Mouse (Mus musculus) midbrain, embryonic 16.5 days (tissue): Measurements from ENCODE around the gene Chd2. TPM values are rescaled to one million over a fixed set of nuclear protein-coding genes. Genes with fewer than 3 reads are reported as not detected.
"Not testable (repeated sequence)": the region's sequence is repeated elsewhere in the genome, so short reads cannot be mapped to it uniquely, and the experiment has no call there.

Source experiments
- ATAC-seq: fragments of 200-750 bp; cut with Nextera tagmentation; 2 replicates; pipeline ENCODE4 v1.8.0; 2017; ENCODE audit warnings: moderate TSS enrichment
- H3K27ac ChIP-seq: fragments of 300-500 bp; sonication (generic); 2 replicates; pipeline ENCODE4 v1.5.1; 2014; ENCODE audit warnings: mild to moderate bottlenecking, low read length, mixed read lengths
- H3K27me3 ChIP-seq: fragments of 300-500 bp; sonication (generic); 2 replicates; pipeline ENCODE4 v1.6.1; 2014; ENCODE audit warnings: low read depth, low read length, mixed read lengths; ENCODE audit not compliant: control insufficient read depth, insufficient read depth
- H3K36me3 ChIP-seq: fragments of 300-500 bp; sonication (generic); 2 replicates; pipeline ENCODE4 v1.6.1; 2014; ENCODE audit warnings: mild to moderate bottlenecking, low read length, moderate library complexity, mixed read lengths; ENCODE audit not compliant: control insufficient read depth, insufficient read depth
- H3K4me1 ChIP-seq: fragments of 300-500 bp; sonication (generic); 2 replicates; pipeline ENCODE4 v1.6.1; 2014; ENCODE audit warnings: mild to moderate bottlenecking, low read length, mixed read lengths; ENCODE audit not compliant: control insufficient read depth, insufficient read depth
- H3K4me2 ChIP-seq: fragments of 300-500 bp; sonication (generic); 2 replicates; pipeline ENCODE4 v1.6.1; 2014; ENCODE audit warnings: mild to moderate bottlenecking, low read length, mixed read lengths
- H3K4me3 ChIP-seq: fragments of 300-500 bp; sonication (generic); 2 replicates; pipeline ENCODE4 v1.5.1; 2014; ENCODE audit warnings: low read depth, mild to moderate bottlenecking, low read length, moderate library complexity, mixed read lengths
- H3K9ac ChIP-seq: fragments of 300-500 bp; sonication (generic); 2 replicates; pipeline ENCODE4 v1.6.1; 2014; ENCODE audit warnings: low read depth, low read length, mixed read lengths
- H3K9me3 ChIP-seq: fragments of 300-500 bp; sonication (generic); replicated peaks from 2 replicates; pipeline ENCODE4 v1.6.1; 2014; ENCODE audit warnings: mild to moderate bottlenecking, low read length, mixed read lengths; ENCODE audit not compliant: control insufficient read depth, poor library complexity, severe bottlenecking
- WGBS: fragments of 180-500 bp; shearing (Covaris S2); extraction: QIAGEN DNeasy Blood & Tissue Kit; methylation state at CpG from one replicate; pipeline ENCODE4 v1.1.7; 2014; 5-methylcytosine and 5-hydroxymethylcytosine counted together
- polyA plus RNA-seq: library from polyadenylated mRNA; unstranded; fragments of >200 nt; fragmentation: Nextera tagmentation; extraction: Ambion mirVana; gene quantifications from 2 replicates; pipeline ENCODE4 v1.2.1, GENCODE M21; 2015

The Chd2 gene
- polyA plus RNA-seq, 1 experiment from 2014 or later, result 44.8 TPM

GRCm38 (mm10) chr7:73531506-73532093 is 10.0 kb downstream of the Chd2 start:
- Histone ChIP-seq H3K4me1 (peaks cover 40% of the 10 kb centered on the region), H3K36me3 (no peaks in the 10 kb centered on the region), H3K27ac (0 out of 2 replicates have a peak overlapping the region, but pooled peaks have one; percentile 6), H3K4me2 (no peak overlapping the region), H3K27me3 (no peaks in the 10 kb centered on the region), H3K9me3 (no peaks in the 10 kb centered on the region), H3K4me3 (no peak overlapping the region), H3K9ac (no peak overlapping the region)
- 61% methylated on average over 7 of the region's 7 CpGs for WGBS
- no peak for ATAC-seq

GRCm38 (mm10) chr7:73530846-73531245 is 10.8 kb downstream of the Chd2 start:
- WGBS, result 75% methylated on average over 5 of the region's 5 CpGs
- no peak for ATAC-seq
- Histone ChIP-seq H3K36me3 (no peaks in the 10 kb centered on the region), H3K27me3 (no peaks in the 10 kb centered on the region), H3K4me2 (no peak overlapping the region), H3K9ac (no peak overlapping the region), H3K27ac (peak overlapping the region; percentile 35; the same call in 1 of the 2 replicates), H3K4me3 (no peak overlapping the region), H3K9me3 (no peaks in the 10 kb centered on the region), H3K4me1 (peaks cover 35% of the 10 kb centered on the region)

GRCm38 (mm10) chr7:73530164-73530563 is 11.5 kb downstream of the Chd2 start:
- Histone ChIP-seq H3K36me3 (no peaks in the 10 kb centered on the region), H3K27me3 (no peaks in the 10 kb centered on the region), H3K27ac (no peak overlapping the region), H3K9ac (no peak overlapping the region), H3K9me3 (no peaks in the 10 kb centered on the region), H3K4me2 (no peak overlapping the region), H3K4me3 (no peak overlapping the region), H3K4me1 (peaks cover 30% of the 10 kb centered on the region)
- ATAC-seq, result no peak
- WGBS, result 95% methylated on average over 5 of the region's 5 CpGs

- no peaks in the 10 kb centered on the region for H3K27me3 ChIP-seq
- 85% methylated on average over 6 of the region's 6 CpGs for WGBS
- no peak overlapping the region for H3K27ac ChIP-seq
- no peak for ATAC-seq
- no peak overlapping the region for H3K4me3 ChIP-seq
- no peaks in the 10 kb centered on the region for H3K9me3 ChIP-seq
- no peaks in the 10 kb centered on the region for H3K36me3 ChIP-seq
- no peak overlapping the region for H3K4me2 ChIP-seq
- H3K9ac ChIP-seq, result no peak overlapping the region
- H3K4me1 ChIP-seq, result peaks cover 33% of the 10 kb centered on the region
Measured at GRCm38 (mm10) chr7:73529261-73529660, 12.4 kb downstream of the Chd2 start.

GRCm38 (mm10) chr7:73528377-73528894 is 13.2 kb downstream of the Chd2 start:
- ATAC-seq, H3K9me3 ChIP-seq, H3K36me3 ChIP-seq, H3K27ac ChIP-seq, H3K9ac ChIP-seq, H3K4me2 ChIP-seq, H3K27me3 ChIP-seq, H3K4me3 ChIP-seq: not testable (repeated sequence)
- H3K4me1 ChIP-seq, result peaks cover 29% of the 10 kb centered on the region
- 90% methylated on average over 7 of the region's 7 CpGs for WGBS

- ATAC-seq, result no peak
- Histone ChIP-seq H3K27ac (no peak overlapping the region), H3K27me3 (no peaks in the 10 kb centered on the region), H3K4me1 (peaks cover 26% of the 10 kb centered on the region), H3K4me3 (no peak overlapping the region), H3K4me2 (no peak overlapping the region), H3K9ac (no peak overlapping the region), H3K9me3 (no peaks in the 10 kb centered on the region), H3K36me3 (no peaks in the 10 kb centered on the region)
- 91% methylated on average over 4 of the region's 4 CpGs for WGBS
Measured at GRCm38 (mm10) chr7:73527225-73527624, 14.4 kb downstream of the Chd2 start.

GRCm38 (mm10) chr7:73524454-73524952 is 17.1 kb downstream of the Chd2 start:
- WGBS, result 32% methylated on average over 9 of the region's 9 CpGs

GRCm38 (mm10) chr7:73523608-73524259 is 17.9 kb downstream of the Chd2 start:
- Histone ChIP-seq H3K9me3 (no peaks in the 10 kb centered on the region), H3K4me2 (no peak overlapping the region), H3K27me3 (no peaks in the 10 kb centered on the region), H3K4me1 (peaks cover 20% of the 10 kb centered on the region), H3K36me3 (0 out of 2 replicates have a peak, but pooled peaks cover 2% of the 10 kb centered on the region), H3K4me3 (no peak overlapping the region), H3K27ac (peak overlapping the region; percentile 67), H3K9ac (no peak overlapping the region)
- WGBS, result 76% methylated on average over 1 of the region's 1 CpGs
- no peak for ATAC-seq

More at GRCm38 (mm10) chr7:73524454-73524952, 17.1 kb downstream of the Chd2 start:
- Histone ChIP-seq H3K36me3 (no peaks in the 10 kb centered on the region), H3K9me3 (no peaks in the 10 kb centered on the region), H3K27me3 (no peaks in the 10 kb centered on the region), H3K4me2 (peak overlapping the region; percentile 31), H3K4me3 (no peak overlapping the region), H3K9ac (peak overlapping the region; percentile 35; the same call in 1 of the 2 replicates), H3K4me1 (peaks cover 22% of the 10 kb centered on the region), H3K27ac (peak overlapping the region; percentile 88)
- ATAC-seq, result peak; percentile 76

GRCm38 (mm10) chr7:73523183-73523582 is 18.4 kb downstream of the Chd2 start:
- Histone ChIP-seq H3K27me3 (no peaks in the 10 kb centered on the region), H3K27ac (no peak overlapping the region), H3K4me2 (no peak overlapping the region), H3K9ac (no peak overlapping the region), H3K36me3 (0 out of 2 replicates have a peak, but pooled peaks cover 2% of the 10 kb centered on the region), H3K4me3 (no peak overlapping the region), H3K9me3 (no peaks in the 10 kb centered on the region), H3K4me1 (peaks cover 20% of the 10 kb centered on the region)
- WGBS, result 83% methylated on average over 6 of the region's 6 CpGs
- no peak for ATAC-seq
